Mouse (Mus musculus): Measurements from ENCODE around the gene Gbx1.

DNA sequence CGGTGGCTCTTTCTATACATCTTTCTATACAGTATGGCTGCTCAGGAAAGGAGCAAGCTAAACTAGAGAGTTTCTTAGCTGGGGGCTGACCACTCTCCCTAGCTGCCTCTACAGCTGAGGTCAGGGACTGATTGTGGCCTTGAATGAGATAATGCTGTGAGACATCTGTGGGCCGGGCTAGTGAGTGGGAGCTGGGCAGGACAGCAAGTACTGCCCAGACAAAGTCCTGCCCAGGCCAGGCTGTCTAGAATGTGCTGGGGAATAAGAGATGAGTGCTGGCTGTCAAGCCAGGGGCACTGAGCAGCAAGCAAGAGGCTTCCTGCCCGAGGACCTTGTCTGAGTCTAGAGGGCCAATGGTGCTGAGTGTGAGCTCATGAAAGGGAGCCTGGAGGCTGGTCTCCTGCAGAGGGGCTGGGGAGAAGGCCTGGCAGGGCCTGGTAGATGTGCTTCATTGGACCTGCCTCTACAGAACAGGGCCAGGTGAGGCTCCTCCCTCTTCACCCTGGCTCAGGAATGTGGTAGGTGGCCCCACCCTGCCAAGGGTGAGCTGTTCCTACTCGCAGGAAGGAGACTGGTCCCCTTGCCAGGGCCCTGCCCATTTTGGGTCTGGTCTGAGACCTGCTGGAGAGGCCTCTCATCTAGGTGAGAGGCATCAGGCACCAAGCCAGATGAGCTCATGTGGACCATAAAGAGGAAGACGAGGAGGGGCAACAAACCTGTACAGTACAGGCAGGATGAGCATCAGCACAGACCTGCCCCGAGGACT, 51.3 kb downstream of the Gbx1 start:
- TF ChIP-seq CTCF (IDR thresholded peaks at IDR 0.05; ENCODE audit: low read depth) (no peak), EP300 (optimal IDR thresholded peaks at IDR 0.05) (no peak)

Measured in stomach, postnatal 0 days (tissue).